Mouse (Mus musculus) frontal cortex, postnatal 10 days (tissue): Measurements from ENCODE around the gene Fa2h.
"Not testable (repeated sequence)": the region's sequence is repeated elsewhere in the genome, so short reads cannot be mapped to it uniquely, and the experiment has no call there.

Experiments
- DNase-seq, 2 experiments: peaks; one replicate each; pipeline ENCODE4 v3.0.0; 2022; ENCODE audit warnings: low spot score in 2 of 2, mixed read lengths in 1 of 2

Fa2h gene

DNA sequence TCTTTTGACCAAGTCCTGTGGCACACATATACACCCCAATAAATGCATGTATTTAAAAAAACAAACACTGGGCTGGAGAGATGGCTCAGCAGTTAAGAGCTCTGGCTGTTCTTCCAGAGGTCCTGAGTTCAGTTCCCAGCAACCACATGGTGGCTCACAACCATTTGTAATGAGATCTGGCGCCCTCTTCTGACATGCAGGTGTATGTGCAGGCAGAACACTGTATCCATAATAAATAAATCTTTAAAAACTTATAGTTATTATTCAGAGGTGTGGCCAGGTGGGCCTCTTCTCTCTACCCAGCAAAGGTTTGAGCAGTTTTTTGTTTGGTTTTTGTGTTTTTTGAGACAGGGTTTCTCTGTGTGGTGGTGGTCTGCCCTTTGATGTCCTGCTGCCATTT lies 34.7 kb downstream of the Fa2h start:
- no peak for DNase-seq

DNA sequence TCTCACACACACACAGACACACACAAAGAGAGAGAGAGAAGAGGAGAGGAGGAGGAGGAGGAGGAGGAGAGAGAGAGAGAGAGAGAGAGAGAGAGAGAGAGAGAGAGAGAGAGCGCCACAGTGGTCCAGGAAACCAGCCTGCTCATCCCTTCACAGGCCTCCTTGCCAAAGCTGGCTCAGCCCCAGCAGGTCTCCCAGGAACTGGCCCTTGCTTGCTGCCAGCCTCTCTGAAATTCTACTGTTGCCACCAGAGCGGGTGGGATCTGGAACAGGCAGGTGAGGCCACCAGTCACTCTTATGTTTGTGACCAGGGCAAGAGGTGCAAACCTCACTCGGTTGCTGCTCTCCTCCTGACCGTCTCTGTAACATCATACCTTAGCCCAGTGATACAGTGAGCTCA lies 36.2 kb downstream of the Fa2h start:
- no peak for DNase-seq

DNA sequence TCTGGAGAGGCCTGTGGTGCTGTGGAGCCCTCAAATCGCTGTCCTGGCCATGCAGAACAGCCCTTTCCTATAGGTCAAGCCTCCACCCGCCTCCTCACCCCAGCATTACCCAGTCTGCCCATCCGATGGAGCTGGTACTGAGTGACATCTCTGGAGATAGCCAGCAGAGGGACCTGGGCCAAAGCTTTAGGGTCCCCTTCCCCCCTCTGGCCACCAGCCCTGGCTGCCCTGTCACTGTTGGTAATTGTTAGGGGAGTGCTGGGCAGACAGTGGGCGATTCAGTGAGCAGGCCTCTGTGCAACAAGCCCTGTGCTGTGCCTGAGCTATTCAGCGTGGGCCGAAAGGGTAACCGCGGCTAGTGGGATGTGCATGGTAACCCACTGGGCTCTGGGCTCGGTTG lies 40.1 kb downstream of the Fa2h start:
- peak; percentile 23 to 29 for DNase-seq

DNA sequence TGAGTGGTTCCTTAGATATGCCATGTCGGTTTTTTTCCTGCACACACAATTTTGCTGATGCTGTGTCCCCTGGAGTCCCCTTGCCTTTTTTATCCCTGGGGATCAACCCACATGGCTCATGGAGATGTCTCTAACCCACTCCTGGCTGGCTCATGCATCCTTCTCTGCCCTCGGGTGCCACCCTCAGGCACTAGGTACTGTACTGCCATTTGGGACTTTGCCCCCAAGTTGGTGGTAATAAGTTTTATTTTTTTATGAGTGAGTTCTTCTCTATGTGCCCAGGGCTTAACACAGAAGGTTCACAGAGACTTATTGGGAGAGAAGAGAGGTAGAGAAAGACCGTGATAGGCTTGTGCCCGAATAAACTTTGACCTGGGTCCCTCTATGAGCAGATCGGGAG lies 41.3 kb downstream of the Fa2h start:
- no peak for DNase-seq

DNA sequence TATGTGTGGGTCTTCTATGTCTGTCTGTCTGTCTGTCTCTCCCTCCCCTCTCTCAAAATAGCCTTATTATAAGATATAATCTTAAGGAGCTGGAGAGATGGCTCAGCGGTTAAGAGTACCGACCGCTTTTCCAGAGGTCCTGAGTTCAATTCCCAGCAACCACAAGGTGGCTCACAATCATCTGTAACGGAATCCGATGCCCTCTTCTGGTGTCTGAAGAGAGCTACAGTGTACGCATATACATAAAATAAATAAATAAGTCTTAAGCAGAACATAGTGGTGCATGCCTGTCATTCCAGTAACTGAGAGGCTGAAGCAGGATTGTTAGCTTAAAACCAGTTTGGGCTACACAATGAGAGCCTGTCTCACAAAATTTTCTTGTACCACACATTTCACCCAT lies 43.0 kb downstream of the Fa2h start:
- no peak for DNase-seq

DNA sequence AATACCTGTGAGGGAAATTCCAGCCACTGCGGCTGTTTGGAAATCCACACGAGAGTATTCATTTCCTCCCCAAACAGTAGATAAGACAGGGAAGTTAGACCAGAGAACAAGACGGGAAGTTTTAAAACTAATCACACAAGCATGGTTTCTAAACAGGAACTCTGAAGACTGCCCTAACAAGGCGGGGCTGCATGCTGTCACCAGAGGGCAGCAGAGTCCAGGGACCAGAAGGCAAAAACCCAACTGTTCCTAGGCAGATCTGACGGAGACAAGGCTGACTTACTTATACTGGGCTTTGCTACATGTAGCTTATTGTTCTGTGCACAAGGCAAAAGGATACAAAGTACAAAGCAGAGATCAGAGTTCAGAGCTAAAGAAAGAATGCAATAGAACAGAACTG lies 50.4 kb downstream of the Fa2h start:
- DNase-seq: peak; percentile 51 to 75

DNA sequence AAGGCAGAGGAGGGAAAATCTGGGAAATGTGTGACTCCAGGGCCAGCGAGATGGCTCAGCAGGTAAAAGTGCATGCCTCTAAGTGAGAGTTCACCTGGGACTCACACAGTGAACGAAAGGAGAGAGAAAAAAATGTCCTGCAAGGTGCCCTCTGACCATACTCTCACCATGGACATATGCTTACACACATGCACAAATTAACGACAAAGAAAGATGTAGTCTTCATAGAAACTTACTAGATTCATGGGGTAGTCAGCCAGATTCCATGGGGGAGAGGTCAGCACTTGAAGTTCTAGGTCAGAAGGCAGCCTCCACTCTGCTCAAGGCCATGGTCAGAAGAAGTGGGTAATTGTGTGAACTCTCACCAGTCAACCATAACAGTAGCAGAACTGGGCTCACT lies 53.4 kb downstream of the Fa2h start:
- DNase-seq: no peak

DNA sequence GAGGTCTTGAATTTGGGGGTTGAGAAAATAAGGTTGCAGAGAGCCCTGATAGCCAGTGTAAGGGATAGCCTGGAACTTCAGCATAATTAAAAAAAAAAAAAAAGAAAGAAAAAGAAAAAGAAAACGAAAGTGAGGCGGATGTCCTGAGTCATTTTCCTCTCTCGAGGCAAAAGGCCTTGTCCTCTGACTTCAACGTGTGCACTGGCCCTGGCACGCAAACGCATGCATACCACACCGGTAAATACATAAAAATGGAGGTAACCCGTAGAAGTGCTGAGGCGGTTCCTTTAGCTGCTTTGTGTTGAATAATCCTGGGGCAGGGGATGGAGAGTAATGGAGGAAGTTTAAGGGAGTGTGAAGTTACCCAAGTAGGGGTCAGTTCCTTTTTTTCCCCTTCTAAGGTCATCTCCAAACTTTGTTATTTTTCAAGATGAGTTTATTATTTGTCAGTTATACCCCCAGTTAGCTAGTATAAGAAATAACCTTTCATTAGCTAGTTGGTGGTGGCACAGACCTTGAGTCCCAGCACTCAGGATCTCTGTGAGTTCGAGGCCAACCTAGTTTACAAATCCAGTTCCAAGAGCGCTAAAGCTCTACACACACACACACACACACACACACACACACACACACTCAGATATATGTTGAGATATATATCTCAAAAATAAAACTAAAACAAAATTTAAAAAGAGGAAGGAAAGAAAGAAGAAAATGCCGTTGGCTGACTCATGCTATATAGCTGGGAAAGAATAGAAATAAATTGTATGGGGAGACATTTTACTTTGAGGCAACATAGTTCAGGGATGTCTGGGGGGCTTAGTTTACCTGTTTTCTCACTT lies 55.0 kb downstream of the Fa2h start:
- DNase-seq: no peak

DNA sequence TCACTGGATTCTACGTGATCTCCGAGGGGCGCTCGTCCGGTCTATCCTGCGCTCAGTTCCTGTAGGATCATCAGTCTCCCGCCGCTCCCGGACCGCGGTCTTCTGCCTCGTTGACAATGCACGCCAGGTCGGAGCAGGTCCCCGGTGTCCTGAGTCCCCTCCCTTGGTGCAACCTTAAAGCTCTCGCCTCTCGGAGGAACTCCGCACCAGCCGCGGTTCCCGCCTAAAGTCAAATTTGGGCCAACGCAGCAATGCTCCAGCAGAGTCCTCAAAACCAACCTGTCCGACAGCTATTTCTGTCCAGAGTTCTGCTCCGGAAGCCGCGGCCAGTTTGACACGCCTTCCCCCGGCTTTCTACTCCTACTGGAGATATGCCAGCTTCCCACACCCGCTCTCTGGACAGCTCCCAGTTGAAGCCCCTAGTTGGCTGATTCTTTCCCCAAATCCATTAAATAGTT lies 55.7 kb downstream of the Fa2h start, which contains the start of gene Mlkl:
Gene Mlkl (minus strand): TSS at position 288 of the 458 bp plus-strand sequence.
- DNase-seq: no peak

DNA sequence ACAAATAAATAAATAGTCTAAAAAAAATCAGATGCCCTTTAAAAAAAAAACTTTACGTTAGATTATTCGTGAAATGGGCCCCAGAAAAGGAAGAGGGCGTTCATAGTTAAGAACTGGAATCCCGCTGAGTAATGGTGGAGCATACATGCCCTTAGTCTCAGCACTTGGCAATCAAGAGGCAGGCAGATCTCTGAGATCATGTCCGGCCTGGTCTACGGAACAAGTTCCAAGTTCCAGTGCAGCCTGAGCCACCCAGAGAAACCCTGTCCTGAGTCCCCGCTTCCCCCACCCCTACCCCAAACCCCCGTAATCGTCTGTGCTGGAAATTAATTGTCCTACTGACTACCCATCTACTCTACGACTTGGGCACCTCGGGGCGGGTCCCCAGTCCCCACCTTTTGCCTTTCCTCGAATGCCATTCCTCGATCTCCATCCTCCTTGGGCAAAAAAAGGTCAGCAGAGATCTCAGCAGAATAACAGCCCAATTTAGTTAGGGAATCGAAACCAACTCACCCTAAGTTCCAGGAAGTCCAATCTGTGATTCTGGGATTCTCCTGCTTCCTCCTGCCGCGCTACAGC lies 56.2 kb downstream of the Fa2h start:
- no peak for DNase-seq

DNA sequence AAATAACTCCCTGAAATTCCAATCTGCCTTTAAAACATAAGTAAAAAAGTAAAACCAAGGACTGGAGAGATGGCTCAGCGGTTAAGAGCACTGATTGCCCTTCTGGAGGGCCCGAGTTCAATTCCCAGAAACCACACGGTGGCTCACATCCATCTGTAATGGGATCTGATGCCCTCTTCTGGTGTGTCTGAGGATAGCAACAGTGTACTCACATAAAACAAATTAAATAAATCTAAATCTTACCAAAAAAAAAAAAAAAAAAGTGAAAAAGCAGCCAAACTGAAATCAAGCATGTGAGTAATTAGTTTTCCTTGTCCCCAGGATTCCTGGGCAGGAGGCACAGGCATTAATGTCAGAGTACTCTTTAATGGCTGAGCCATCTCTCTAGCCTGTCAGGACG lies 56.9 kb downstream of the Fa2h start:
- DNase-seq: no peak

DNA sequence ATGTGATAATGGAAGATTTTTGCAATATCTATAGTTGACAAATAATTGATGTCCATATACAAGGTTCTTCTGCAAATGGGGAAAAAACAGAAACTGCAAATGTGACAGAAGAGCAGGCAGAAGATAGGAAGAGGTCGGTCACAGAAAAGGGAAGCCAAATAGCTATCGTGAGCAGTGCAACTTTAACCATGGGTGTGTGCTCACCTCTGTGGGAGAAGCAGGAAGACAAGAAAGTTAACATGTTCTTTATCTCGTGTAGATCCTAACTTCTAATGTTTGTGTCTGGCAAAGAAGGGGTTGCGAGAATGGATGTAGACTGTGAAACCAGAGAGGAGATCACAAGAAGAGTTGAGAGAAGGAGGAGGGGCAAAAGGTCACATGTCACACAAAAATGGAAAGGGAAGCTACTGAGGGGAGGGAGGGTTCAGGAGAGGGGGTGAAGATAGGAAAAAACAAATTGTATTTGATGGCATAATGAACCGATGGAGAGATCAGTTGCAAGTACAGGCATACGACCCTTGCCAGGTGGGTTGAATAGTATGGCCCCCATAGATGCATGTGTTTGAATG lies 68.3 kb downstream of the Fa2h start:
- no peak for DNase-seq

DNA sequence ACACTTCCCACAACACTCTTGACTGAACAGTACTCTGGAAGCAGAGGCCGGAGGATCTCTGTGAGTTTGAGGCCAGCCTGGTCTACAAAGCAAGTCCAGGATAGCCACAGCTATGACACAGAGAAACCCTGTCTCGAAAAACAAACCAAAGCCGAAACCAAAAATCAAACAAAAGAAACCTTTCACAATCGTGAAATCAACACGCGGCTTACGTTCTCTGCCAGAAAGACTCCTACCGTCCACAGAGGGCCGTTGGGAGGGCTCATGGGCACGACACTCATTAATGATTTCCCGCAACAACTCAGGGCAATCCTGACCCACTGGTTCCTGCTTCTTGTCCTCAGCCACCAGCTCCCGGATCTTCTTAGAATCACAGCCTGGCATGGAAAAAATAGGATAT lies 78.9 kb downstream of the Fa2h start:
- no peak for DNase-seq

DNA sequence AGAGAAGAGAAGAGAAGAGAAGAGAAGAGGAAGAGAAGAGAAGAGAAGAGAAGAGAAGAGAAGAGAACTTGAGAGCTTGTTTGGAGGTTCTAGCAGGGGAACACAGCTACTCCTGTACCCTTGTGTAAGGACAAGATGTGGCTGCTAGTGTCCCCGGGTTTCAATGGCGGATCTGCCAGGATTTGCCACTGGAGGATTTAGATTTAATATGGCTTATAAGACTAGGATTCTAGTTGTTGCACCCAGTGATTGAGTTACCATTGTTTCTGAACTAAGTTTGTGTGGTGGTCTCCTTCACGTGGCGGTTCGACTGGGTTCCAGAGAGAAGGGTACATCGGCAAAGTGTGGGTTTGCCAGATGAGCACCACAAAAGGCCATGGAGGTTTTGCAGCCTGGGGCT lies 79.7 kb downstream of the Fa2h start:
- DNase-seq: not testable (repeated sequence)

DNA sequence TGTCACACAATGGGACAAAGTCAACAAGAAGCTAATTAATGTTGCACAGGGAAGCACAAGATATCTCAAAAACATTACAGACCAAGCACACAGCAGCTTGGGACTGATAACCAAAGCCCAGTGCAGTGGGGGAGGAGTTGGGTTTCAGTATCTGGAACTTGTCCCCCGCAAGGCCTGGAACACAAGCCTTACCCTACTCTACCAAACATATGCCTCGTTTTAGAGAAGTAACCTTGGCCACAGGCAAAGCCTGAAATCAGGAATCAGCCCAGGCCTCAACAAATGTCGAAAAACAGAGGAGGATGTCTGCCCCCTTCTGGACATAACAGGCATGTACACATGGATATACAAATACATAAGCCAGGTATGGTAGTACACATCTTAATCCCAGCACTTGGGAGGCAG lies 80.9 kb downstream of the Fa2h start:
- no peak for DNase-seq

DNA sequence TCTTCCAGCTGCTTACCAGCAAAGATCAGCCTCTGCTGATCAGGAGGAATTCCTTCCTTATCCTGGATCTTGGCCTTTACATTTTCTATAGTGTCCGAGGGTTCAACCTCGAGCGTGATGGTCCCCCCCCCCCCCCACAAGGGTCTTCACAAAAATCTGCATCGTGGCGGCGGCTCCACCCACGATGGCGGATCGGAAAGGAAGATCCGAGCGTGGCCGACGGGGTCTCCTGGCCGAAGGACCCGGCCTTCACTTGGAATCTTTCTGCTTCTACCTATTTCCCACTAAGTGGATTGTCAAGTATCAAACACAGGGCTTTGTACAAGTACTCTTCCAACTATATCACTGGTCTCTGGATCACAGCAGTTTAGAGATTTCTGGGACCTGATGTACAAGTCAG lies 83.6 kb downstream of the Fa2h start:
- not testable (repeated sequence) for DNase-seq

DNA sequence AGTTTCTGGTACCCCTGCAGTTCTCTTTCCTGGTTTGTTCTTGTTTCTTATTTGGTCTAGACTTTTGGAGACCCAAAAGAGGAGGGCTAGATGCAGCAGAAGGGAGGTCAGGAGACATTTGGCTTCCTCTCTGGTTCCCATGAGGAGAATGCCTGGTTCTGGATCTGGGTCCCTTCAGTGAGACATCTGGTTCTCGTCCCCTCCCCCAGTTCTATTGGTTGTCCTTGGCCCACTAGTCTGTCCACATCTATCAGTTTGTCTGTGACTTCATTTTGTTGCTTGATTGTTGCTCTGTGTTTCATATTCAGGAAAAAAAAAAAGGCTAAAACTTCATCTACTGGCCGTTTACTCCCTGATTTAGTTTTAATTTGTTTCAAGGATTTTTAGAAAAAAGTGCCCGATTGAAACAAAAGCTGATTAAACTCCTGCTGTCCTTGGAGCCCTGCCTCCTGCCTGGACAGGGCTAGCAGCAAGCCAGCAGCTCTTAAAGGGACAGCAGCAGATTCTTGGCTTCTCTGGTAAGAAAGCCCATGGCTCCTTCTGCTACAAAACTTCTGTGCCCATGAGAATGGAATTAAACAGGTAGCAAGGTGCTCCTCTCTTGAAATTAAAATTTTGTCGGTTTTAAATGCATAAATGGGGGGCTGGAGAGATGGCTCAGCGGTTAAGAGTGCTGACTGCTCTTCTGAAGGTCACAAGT lies 88.4 kb downstream of the Fa2h start:
- DNase-seq: no peak

DNA sequence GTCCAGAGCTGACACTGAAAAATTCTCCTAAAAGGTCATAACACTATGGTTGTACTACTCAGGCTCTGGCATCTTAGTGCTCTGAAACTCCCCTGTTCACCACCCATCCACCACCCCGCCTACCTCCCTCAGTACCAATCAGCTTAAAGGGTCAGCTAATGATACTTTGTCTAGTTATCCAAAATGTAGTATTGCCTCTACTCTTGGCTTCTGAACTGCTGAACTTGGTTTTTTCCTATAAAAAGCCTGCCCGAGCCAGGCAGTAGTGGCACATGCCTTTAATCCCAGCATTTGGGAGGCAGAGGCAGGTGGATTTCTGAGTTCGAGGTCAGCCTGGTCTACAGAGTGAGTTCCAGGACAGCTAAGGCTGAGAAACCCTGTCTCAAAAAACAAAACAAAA lies 89.3 kb downstream of the Fa2h start:
- DNase-seq: no peak

DNA sequence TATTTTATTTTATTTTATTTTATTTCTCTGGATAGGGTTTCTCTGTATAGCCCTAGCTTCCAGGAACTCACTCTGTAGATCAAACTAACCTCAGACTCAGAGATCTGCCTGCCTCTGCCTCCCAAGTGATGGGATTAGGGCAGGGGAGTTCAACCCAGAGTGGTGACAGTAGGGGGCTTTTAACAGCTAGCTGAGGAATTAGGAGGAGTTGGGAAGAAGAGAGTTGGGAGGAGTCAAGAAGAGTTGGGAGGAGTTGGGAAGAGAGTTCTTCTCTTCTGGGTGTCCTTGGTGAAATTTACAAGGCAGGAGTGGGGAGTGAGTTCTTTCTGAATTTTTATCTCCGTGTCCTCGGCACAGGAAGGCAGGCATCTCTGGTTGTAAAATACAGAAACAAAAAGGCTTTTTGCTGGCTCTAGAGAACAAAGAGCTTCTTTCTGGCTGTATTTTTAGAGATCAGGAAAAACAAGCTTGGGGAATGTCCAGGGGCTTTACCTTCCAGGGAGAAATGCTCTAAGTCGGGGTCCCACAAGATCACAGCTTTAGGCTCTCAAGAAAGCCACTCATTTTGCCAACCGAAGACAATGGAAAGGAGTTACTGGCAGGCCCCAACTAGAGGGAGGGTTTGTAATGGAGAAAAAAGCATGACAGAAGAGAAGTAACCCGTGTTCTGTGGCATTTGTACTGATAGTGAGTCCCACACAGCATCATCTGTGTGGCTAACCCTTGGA lies 90.4 kb downstream of the Fa2h start:
- DNase-seq: not testable (repeated sequence)

DNA sequence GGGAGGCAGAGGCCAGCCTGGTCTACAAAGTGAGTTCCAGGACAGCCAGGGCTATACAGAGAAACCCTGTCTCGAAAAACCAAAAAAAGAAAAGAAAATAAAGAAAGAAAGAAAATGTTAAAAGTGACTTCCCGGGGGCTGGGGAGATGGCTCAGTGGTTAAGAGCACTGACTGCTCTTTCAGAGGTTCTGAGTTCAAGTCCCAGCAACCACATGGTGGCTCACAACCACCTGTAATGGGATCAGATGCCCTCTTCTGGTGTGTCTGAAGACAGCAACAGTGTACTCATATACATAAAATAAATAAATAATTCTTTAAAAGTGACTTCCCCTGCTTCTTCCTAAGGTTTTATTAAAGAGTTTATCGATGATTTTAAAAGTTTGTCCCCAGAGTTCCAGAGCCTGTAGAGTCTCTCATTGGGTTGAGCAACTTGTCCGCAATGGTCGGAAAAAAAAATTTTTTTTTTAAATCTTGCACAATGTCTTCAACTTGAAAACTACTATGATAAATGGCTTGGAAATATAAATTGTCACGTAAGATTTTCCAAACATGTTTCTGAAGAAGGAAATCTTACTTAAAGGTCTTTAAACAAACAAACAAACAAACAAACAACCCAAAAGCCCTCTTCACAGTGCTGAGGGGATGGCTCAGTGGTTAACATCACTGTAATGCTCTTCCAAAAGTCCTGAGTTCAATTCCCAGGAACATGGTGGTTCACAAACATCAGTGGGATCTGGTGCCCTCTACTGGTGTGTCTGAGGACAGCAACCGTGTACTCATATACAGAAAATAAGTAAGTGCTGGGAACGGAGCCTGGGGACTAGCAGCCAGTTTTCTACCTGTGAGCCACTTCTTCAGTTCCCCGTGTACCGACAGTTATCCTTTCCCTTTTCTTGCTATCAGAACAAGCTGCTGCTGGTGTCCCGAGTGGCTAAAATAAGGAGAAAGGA lies 92.8 kb downstream of the Fa2h start:
- DNase-seq: no peak
